7 mouse cellular contexts compared by ENCODE assay signal in the genomic region with DNA sequence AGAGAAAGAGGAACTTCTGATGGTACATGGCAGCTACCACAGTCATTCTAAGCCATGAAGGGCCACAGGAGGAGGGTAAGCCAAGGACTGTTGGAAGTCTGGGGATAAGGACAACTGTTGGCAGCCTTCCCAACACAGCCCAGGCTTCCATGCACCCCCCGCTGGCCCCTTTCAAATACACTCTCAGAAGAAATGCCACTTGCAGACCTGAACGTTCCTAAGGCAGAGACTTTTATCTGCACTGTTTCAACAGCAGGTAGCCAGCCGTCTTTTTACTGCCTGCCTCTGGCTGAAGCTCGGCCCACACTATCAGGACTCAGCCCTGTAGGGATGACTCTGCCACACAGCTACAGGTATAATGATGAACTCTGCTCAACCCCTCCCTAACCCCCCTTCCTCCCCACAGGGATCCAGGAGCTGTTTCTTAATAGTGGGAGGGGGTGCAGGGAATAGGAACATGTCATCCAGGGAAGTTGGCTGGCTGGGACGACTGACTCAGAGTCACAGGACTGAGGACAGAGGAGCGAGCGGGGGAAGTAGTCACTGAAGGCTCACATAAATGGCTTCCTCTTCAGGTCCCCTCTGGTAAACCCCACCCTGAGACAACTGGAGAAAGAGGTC. TPM values are rescaled to one million over a fixed set of nuclear protein-coding genes. Genes with fewer than 3 reads are reported as not detected.
DNase-seq lines count a peak whose midpoint lies in the region; ATAC-seq and TF ChIP-seq lines count a peak whose summit lies in the region.

No protein-coding gene starts in this region.

- intact Hi-C loops in left cerebral cortex, adult 2 months (cut with DNase I) = loop anchor here (1.0 kb wide), 1 partner anchor 19 kb away; no protein-coding TSS in a partner anchor
- intact Hi-C loops in left cerebral cortex, postnatal 4 days (cut with DNase I) = no loop called here

- no peak for ATAC-seq in neural tube, embryonic 15.5 days (ENCODE audit: low FRiP score)
- ATAC-seq in activated CD4-positive, CD25-positive, alpha-beta regulatory T cell, adult 4 months = no peak

- no peak overlapping the region for H3K4me3 ChIP-seq in left cerebral cortex, adult 2 months
- H3K4me3 ChIP-seq in embryonic fibroblast, embryonic 13.5 days (ENCODE audit: insufficient read depth, low read length) = no peak overlapping the region
- no peak overlapping the region for H3K4me3 ChIP-seq in neural tube, embryonic 15.5 days (replicated peaks)

- whole genome bisulfite sequencing in neural tube, embryonic 15.5 days = 41% methylated on average over 7 of the region's 7 CpGs

- H3K36me3 ChIP-seq in neural tube, embryonic 15.5 days = peaks cover 77% of the 10 kb centered on the region

- no peak for TF ChIP-seq CTCF in left cerebral cortex, adult 2 months (IDR thresholded peaks at IDR 0.05)
- no peak for TF ChIP-seq CTCF in embryonic fibroblast, embryonic 13.5 days (IDR thresholded peaks at IDR 0.05; ENCODE audit: borderline replicate concordance, insufficient read depth, low read length)

- no peak for TF ChIP-seq POLR2A in embryonic fibroblast, embryonic 13.5 days (IDR thresholded peaks at IDR 0.05; ENCODE audit: low read depth, low read length)

- H3K9ac ChIP-seq in neural tube, embryonic 15.5 days (replicated peaks) = no peak overlapping the region

- DNase-seq in left cerebral cortex, adult 2 months (ENCODE audit: extremely low spot score in 1 of 2, low spot score in 2 of 2) = no peak
- DNase-seq in left cerebral cortex, adult 11 months (ENCODE audit: low spot score) = no peak
- peak; percentile 74 for DNase-seq in brain, adult 2 months (ENCODE audit: low read depth, low spot score)
- peak; percentile 66 for DNase-seq in left cerebral cortex, postnatal 4 days

- H3K4me2 ChIP-seq in neural tube, embryonic 15.5 days = no peak overlapping the region

- H3K9me3 ChIP-seq in neural tube, embryonic 15.5 days (replicated peaks) = no peaks in the 10 kb centered on the region

- peaks cover 50% of the 10 kb centered on the region for H3K4me1 ChIP-seq in embryonic fibroblast, embryonic 13.5 days (ENCODE audit: control insufficient read depth, insufficient read depth, low read length)
- H3K4me1 ChIP-seq in neural tube, embryonic 15.5 days = peaks cover 46% of the 10 kb centered on the region

- H3K27ac ChIP-seq in left cerebral cortex, adult 2 months = peak overlapping the region; percentile 87
- peak overlapping the region; percentile 85 for H3K27ac ChIP-seq in embryonic fibroblast, embryonic 13.5 days (ENCODE audit: insufficient read depth, low read length)
- H3K27ac ChIP-seq in neural tube, embryonic 15.5 days (replicated peaks) = peak overlapping the region; percentile 54; the same call in 1 of the 2 replicates

- no peaks in the 10 kb centered on the region for H3K27me3 ChIP-seq in neural tube, embryonic 15.5 days (replicated peaks)

RNA-seq across cellular contexts. Expression of a gene that starts 24.5 kb away (rescaled TPM):
- 100 to 1,000 TPM; 341 to 357 TPM for total RNA-seq in left cerebral cortex, adult 2 months (2021)
- polyA plus RNA-seq in embryonic fibroblast, embryonic 13.5 days (2011; ENCODE audit: insufficient read length, low read depth, missing spikeins) = 387 and 453 TPM in 2 replicates
- total RNA-seq in left cerebral cortex, postnatal 4 days (2021) = 100 to 1,000 TPM; 286 to 296 TPM
- polyA plus RNA-seq in neural tube, embryonic 15.5 days (2015; fragmentation: Nextera tagmentation; extraction: Ambion mirVana) = 102 and 108 TPM in 2 replicates
- under 1 TPM in 1 of 2 experiments, not detected in 1; 0.57 TPM for polyA plus RNA-seq in activated CD4-positive, CD25-positive, alpha-beta regulatory T cell, adult 4 months (2017; shearing (Covaris generic))

RNA-seq across cellular contexts. Expression of a gene that starts 46.4 kb away (rescaled TPM):
- 10 to 100 TPM; 11.4 to 12.9 TPM for total RNA-seq in left cerebral cortex, adult 2 months (2021)
- 55.1 and 55.8 TPM in 2 replicates for polyA plus RNA-seq in embryonic fibroblast, embryonic 13.5 days (2011; ENCODE audit: insufficient read length, low read depth, missing spikeins)
- total RNA-seq in left cerebral cortex, postnatal 4 days (2021) = 1 to 10 TPM; 6.0 to 6.1 TPM
- 5.0 and 11.5 TPM in 2 replicates for polyA plus RNA-seq in neural tube, embryonic 15.5 days (2015; fragmentation: Nextera tagmentation; extraction: Ambion mirVana)
- polyA plus RNA-seq in activated CD4-positive, CD25-positive, alpha-beta regulatory T cell, adult 4 months (2017; shearing (Covaris generic)) = 100 to 1,000 TPM; 119 to 157 TPM

Comparison
In these comparisons a context has a peak if more than half of its experiments do, and no peak if none do; other contexts are left out.
1. DNase-seq: peak in brain, adult 2 months (single experiment) and left cerebral cortex, postnatal 4 days (single experiment); none in left cerebral cortex, adult 2 months (0 of 2) and left cerebral cortex, adult 11 months (single experiment).
2. RNA of a gene that starts 24.5 kb away (polyA plus RNA-seq): 387 to 453 TPM in embryonic fibroblast, embryonic 13.5 days and 102 to 108 TPM in neural tube, embryonic 15.5 days; 0.57 TPM in activated CD4-positive, CD25-positive, alpha-beta regulatory T cell, adult 4 months; every median in the first group is over 10 times any median in the second.
3. Peak in every context shown above with its lines, with median percentiles within 50 percentile points of each other: H3K27ac ChIP-seq.